Mouse (Mus musculus) layer of hippocampus, adult 11-12 months (tissue): ENCODE measurements around the gene Rnf5.

Source experiments
- DNase-seq: peaks from one replicate; pipeline ENCODE4 v3.0.0; 2022; ENCODE audit warnings: low spot score

The Rnf5 gene

GRCm38 (mm10) chr17:34603375-34604060 lies at the start of gene Rnf5:
Gene Rnf5 (minus strand): TSS chr17:34603690.
- peak; percentile 100 for DNase-seq

GRCm38 (mm10) chr17:34652985-34653384 lies 49.5 kb upstream of the Rnf5 start:
- no peak for DNase-seq

GRCm38 (mm10) chr17:34652546-34652945 lies 49.1 kb upstream of the Rnf5 start:
- DNase-seq = no peak

- no peak for DNase-seq
These were observed 48.2 kb upstream of the Rnf5 start for GRCm38 (mm10) chr17:34651507-34652221.

GRCm38 (mm10) chr17:34650781-34651180 lies 47.3 kb upstream of the Rnf5 start:
- DNase-seq = no peak

- DNase-seq = no peak
These were observed 45.8 kb upstream of the Rnf5 start for GRCm38 (mm10) chr17:34649106-34649864.

- DNase-seq = no peak
These were observed 44.8 kb upstream of the Rnf5 start for GRCm38 (mm10) chr17:34648141-34648890.

- peak; percentile 98 for DNase-seq
These were observed 43.7 kb upstream of the Rnf5 start, which contains the start of gene Atf6b for GRCm38 (mm10) chr17:34646906-34647787. Gene Atf6b (plus strand): TSS chr17:34647146.

GRCm38 (mm10) chr17:34645831-34646511 lies 42.5 kb upstream of the Rnf5 start:
- no peak for DNase-seq

- DNase-seq = no peak
These were observed 41.9 kb upstream of the Rnf5 start for GRCm38 (mm10) chr17:34645256-34645829.

GRCm38 (mm10) chr17:34644608-34645007 lies 41.1 kb upstream of the Rnf5 start, which contains the start of gene Fkbpl:
Gene Fkbpl (plus strand): TSS chr17:34644764.
- peak; percentile 98 for DNase-seq

- DNase-seq = no peak
These were observed 40.5 kb upstream of the Rnf5 start for GRCm38 (mm10) chr17:34643944-34644343.

- no peak for DNase-seq
These were observed 39.9 kb upstream of the Rnf5 start for GRCm38 (mm10) chr17:34643379-34643778.

- DNase-seq = no peak
These were observed 38.5 kb upstream of the Rnf5 start for GRCm38 (mm10) chr17:34641945-34642344.

- peak; percentile 76 for DNase-seq
These were observed 37.5 kb upstream of the Rnf5 start for GRCm38 (mm10) chr17:34640778-34641601.

GRCm38 (mm10) chr17:34639461-34640255 lies 36.2 kb upstream of the Rnf5 start:
- DNase-seq = no peak

GRCm38 (mm10) chr17:34637459-34637858 lies 34.0 kb upstream of the Rnf5 start:
- DNase-seq = no peak

- DNase-seq = no peak
These were observed 32.2 kb upstream of the Rnf5 start for GRCm38 (mm10) chr17:34635671-34636070.
